Mouse (Mus musculus) lung, postnatal 0 days (tissue): Measurements from ENCODE around the gene Eif4g3. TPM values are rescaled to one million over a fixed set of nuclear protein-coding genes. Genes with fewer than 3 reads are reported as not detected.

ENCODE experiments used
- ATAC-seq: fragments of 200-750 bp; cut with Nextera tagmentation; 2 replicates; pipeline ENCODE4 v1.8.0; 2017; ENCODE audit warnings: moderate library complexity
- DNase-seq: peaks from one replicate; pipeline ENCODE4 v3.0.0-alpha.2; 2016; ENCODE audit warnings: low spot score
- H3K27ac ChIP-seq: fragments of 300-500 bp; sonication (generic); 2 replicates; pipeline ENCODE4 v1.5.1; 2014; ENCODE audit warnings: antibody characterized with exemption, mild to moderate bottlenecking, low read length, mixed read lengths
- H3K27me3 ChIP-seq: fragments of 300-500 bp; sonication (generic); replicated peaks from 2 replicates; pipeline ENCODE4 v1.6.1; 2014; ENCODE audit warnings: low read length, mixed read lengths; ENCODE audit not compliant: insufficient read depth
- H3K36me3 ChIP-seq: fragments of 300-500 bp; sonication (generic); 2 replicates; pipeline ENCODE4 v1.6.1; 2014; ENCODE audit warnings: low read length, mixed read lengths; ENCODE audit not compliant: insufficient read depth
- H3K4me1 ChIP-seq: fragments of 300-500 bp; sonication (generic); 2 replicates; pipeline ENCODE4 v1.6.1; 2014; ENCODE audit warnings: antibody characterized with exemption, low read depth, low read length, mixed read lengths; ENCODE audit not compliant: insufficient read depth
- H3K4me2 ChIP-seq: fragments of 300-500 bp; sonication (generic); replicated peaks from 2 replicates; pipeline ENCODE4 v1.6.1; 2014; ENCODE audit warnings: low read depth, mild to moderate bottlenecking, low read length, moderate library complexity, mixed read lengths
- H3K4me3 ChIP-seq: fragments of 300-500 bp; sonication (generic); 2 replicates; pipeline ENCODE4 v1.5.1; 2014; ENCODE audit warnings: low read depth, low read length
- H3K9ac ChIP-seq: fragments of 300-500 bp; sonication (generic); replicated peaks from 2 replicates; pipeline ENCODE4 v1.6.1; 2014; ENCODE audit warnings: low read depth, mild to moderate bottlenecking
- H3K9me3 ChIP-seq: fragments of 300-500 bp; sonication (generic); 2 replicates; pipeline ENCODE4 v1.6.1; 2016; ENCODE audit warnings: low read length, mixed read lengths
- CTCF ChIP-seq: IDR thresholded peaks from 2 replicates; pipeline ENCODE4 v1.5.1; 2016; ENCODE audit warnings: antibody characterized with exemption, mild to moderate bottlenecking
- EP300 ChIP-seq: IDR thresholded peaks from 2 replicates; pipeline ENCODE4 v1.6.1; 2016; ENCODE audit warnings: antibody characterized with exemption, mild to moderate bottlenecking, control low read depth
- WGBS: fragments of 180-500 bp; shearing (Covaris S2); extraction: QIAGEN DNeasy Blood & Tissue Kit; methylation state at CpG from one replicate; pipeline ENCODE4 v1.1.7; 2014; 5-methylcytosine and 5-hydroxymethylcytosine counted together
- polyA plus RNA-seq: library from polyadenylated mRNA; unstranded; fragments of >200 nt; fragmentation: Nextera tagmentation; extraction: Ambion mirVana; gene quantifications from 2 replicates; pipeline ENCODE4 v1.2.1, GENCODE M21; 2015

Gene Eif4g3
- polyA plus RNA-seq, 1 experiment from 2014 or later: 17.2 TPM

- TF ChIP-seq CTCF (no peak), EP300 (no peak)
- Histone ChIP-seq H3K4me3 (no peak overlapping the region), H3K9me3 (no peaks in the 10 kb centered on the region), H3K4me1 (no peaks in the 10 kb centered on the region), H3K27me3 (no peaks in the 10 kb centered on the region), H3K9ac (no peak overlapping the region), H3K27ac (no peak overlapping the region), H3K36me3 (peaks cover 12% of the 10 kb centered on the region; the same call in 1 of the 2 replicates), H3K4me2 (no peak overlapping the region)
- 67% methylated on average over 4 of the region's 4 CpGs for WGBS
- DNase-seq (no peak), ATAC-seq (no peak)
Observed at GRCm38 (mm10) chr4:138015966-138016365, 23.1 kb downstream of the Eif4g3 start.

DNA sequence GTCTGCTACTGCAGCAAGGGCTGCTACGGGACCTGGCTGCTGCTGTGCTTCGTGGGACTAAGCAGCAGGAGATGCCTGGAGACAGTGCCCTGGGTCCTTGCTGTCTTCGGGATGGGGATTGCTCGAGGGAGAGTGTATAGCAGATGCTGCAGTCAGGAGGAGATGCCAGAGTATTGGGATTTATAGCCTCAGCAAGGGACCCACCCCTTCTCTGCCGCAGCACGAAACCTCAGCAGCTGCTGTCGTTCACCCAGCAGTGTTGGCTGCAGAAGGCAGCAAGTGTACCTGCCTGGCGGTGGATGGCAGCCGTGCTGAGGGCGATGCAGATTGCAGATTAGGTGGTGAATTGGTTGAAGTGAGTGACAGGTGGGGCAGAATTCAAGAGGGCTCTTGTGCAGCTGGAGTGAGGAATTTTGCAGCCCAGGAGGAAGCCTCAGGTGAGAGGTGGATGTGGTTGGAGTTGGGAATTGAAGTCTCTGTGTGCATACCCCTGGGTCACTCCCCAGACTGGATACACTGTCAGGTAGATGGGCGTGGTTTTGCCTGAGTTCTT is 24.3 kb downstream of the Eif4g3 start:
- no peak overlapping the region for H3K4me3 ChIP-seq
- ATAC-seq (peak; percentile 57; the same call in 1 of the 2 replicates), DNase-seq (peak; percentile 47)
- H3K9ac ChIP-seq: no peak overlapping the region
- H3K36me3 ChIP-seq: peaks cover 12% of the 10 kb centered on the region; the same call in 1 of the 2 replicates
- 79% methylated on average over 11 of the region's 11 CpGs for WGBS
- no peaks in the 10 kb centered on the region for H3K27me3 ChIP-seq
- H3K27ac ChIP-seq: no peak overlapping the region
- no peaks in the 10 kb centered on the region for H3K4me1 ChIP-seq
- no peak overlapping the region for H3K4me2 ChIP-seq
- H3K9me3 ChIP-seq: no peaks in the 10 kb centered on the region
- TF ChIP-seq EP300 (no peak), CTCF (0 out of 2 replicates have a peak, but pooled peaks have one; percentile 16)

GRCm38 (mm10) chr4:138018011-138018410 is 25.2 kb downstream of the Eif4g3 start:
- Histone ChIP-seq H3K27me3 (no peaks in the 10 kb centered on the region), H3K4me1 (no peaks in the 10 kb centered on the region), H3K4me2 (no peak overlapping the region), H3K27ac (peak overlapping the region; percentile 20; the same call in 1 of the 2 replicates), H3K4me3 (no peak overlapping the region), H3K9me3 (no peaks in the 10 kb centered on the region), H3K36me3 (peaks cover 12% of the 10 kb centered on the region; the same call in 1 of the 2 replicates), H3K9ac (no peak overlapping the region)
- WGBS: 57% methylated on average over 6 of the region's 6 CpGs
- TF ChIP-seq CTCF: no peak
- TF ChIP-seq EP300: no peak
- ATAC-seq (no peak; the same call in 1 of the 2 replicates), DNase-seq (no peak)

DNA sequence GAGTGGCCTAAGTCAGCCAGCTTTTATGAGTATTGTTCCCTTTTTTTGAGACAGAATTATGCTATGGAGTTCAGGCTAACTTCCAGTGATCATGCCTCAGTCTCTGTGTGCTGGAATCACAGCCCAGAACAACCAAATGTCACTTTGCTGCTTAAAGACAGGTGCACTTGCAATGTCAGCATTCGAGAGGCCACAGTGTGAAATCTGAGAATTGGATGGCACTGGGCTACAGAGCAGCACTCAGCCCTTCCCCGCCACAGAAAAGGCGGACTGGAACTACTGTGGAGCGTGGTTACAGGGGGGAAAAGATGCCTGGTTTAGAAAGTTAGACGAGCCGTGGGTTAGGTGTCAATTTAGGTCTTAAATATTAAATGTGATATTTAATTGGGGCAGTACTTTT is 27.4 kb downstream of the Eif4g3 start:
- no peak for TF ChIP-seq CTCF
- no peak for ATAC-seq
- no peaks in the 10 kb centered on the region for H3K9me3 ChIP-seq
- DNase-seq: no peak
- no peaks in the 10 kb centered on the region for H3K4me1 ChIP-seq
- no peak overlapping the region for H3K9ac ChIP-seq
- peaks cover under 1% of the 10 kb centered on the region; the same call in 1 of the 2 replicates for H3K36me3 ChIP-seq
- no peak overlapping the region for H3K4me2 ChIP-seq
- H3K27ac ChIP-seq: no peak overlapping the region
- no peak overlapping the region for H3K4me3 ChIP-seq
- no peaks in the 10 kb centered on the region for H3K27me3 ChIP-seq
- WGBS: 85% methylated on average over 6 of the region's 6 CpGs

- DNase-seq: no peak
- H3K4me3 ChIP-seq: no peak overlapping the region
- H3K4me2 ChIP-seq: no peak overlapping the region
- H3K9ac ChIP-seq: no peak overlapping the region
- no peaks in the 10 kb centered on the region for H3K27me3 ChIP-seq
- H3K27ac ChIP-seq: no peak overlapping the region
- TF ChIP-seq CTCF (no peak), EP300 (no peak)
- H3K4me1 ChIP-seq: no peaks in the 10 kb centered on the region
- 89% methylated on average over 6 of the region's 6 CpGs for WGBS
- H3K36me3 ChIP-seq: no peaks in the 10 kb centered on the region
- H3K9me3 ChIP-seq: no peaks in the 10 kb centered on the region
- ATAC-seq: no peak
Observed at GRCm38 (mm10) chr4:138021651-138022050, 28.8 kb downstream of the Eif4g3 start.

DNA sequence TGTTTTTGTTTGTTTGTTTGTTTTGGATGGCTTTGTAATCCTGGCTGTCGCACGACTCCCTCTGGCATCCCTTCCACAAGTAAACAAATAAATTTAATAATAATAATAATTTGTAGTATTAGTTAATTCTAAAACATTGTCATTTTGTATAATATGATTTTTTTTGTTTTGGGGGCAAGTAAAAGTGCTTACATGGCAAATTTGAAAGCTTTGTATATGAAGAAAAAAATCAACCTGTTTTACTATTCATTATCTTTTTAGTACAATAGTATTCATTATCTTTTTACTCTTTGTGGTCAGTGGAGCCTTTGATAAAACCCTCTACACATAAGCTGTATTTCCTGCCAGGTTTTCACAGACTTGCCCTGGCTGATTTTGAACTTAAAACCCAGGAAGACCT is 29.9 kb downstream of the Eif4g3 start:
- no peaks in the 10 kb centered on the region; the same call in 1 of the 2 replicates for H3K36me3 ChIP-seq
- TF ChIP-seq EP300: no peak
- no peak for TF ChIP-seq CTCF
- H3K9me3 ChIP-seq: no peaks in the 10 kb centered on the region
- ATAC-seq (no peak), DNase-seq (no peak)
- no peak overlapping the region for H3K9ac ChIP-seq
- H3K4me3 ChIP-seq: no peak overlapping the region
- H3K27me3 ChIP-seq: no peaks in the 10 kb centered on the region
- WGBS: 73% methylated on average over 2 of the region's 2 CpGs
- no peak overlapping the region for H3K4me2 ChIP-seq
- H3K27ac ChIP-seq: no peak overlapping the region
- H3K4me1 ChIP-seq: no peaks in the 10 kb centered on the region
